Mouse (Mus musculus) erythroblast, embryonic 14.5 days (primary cell): Measurements from ENCODE around the gene Bcr.

Experiments used
- GATA1 ChIP-seq: IDR thresholded peaks from 2 replicates; pipeline ENCODE4 v1.6.1; 2012; ENCODE audit warnings: low read length, inconsistent platforms, mixed read lengths
- TAL1 ChIP-seq: IDR thresholded peaks from 3 replicates; pipeline ENCODE4 v1.6.1; 2012; ENCODE audit warnings: low read length, inconsistent platforms, mixed read lengths

GRCm38 (mm10) chr10:75059396-75059795 is 996 bp upstream of the Bcr start:
- TF ChIP-seq TAL1: no peak
- TF ChIP-seq GATA1: no peak
